Mouse (Mus musculus) layer of hippocampus, adult 9-11 months (tissue): ENCODE measurements around the gene Spaca9.

Experiments used
- DNase-seq: peaks from one replicate; pipeline ENCODE4 v3.0.0; 2022

Gene Spaca9

DNA sequence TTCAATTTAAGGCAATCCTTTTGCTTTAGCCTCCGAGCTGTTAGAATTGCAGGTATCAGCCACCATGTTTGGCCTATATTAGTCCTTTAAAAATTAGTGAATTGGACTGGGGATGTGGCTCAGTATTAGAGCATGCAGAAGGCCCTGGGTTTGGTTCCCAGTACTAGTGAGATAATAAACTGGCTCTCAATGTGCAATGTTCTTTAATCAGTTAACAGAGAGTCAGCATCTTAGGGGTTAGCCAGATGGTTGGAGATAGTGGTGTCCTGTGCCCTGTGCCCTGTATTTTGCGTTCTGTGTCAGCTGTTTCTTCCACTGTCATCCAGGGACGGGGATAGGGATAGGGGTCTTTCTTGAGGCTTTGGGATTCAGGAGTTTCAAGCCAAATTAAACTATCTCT lies 36.6 kb downstream of the Spaca9 start:
- DNase-seq: no peak

DNA sequence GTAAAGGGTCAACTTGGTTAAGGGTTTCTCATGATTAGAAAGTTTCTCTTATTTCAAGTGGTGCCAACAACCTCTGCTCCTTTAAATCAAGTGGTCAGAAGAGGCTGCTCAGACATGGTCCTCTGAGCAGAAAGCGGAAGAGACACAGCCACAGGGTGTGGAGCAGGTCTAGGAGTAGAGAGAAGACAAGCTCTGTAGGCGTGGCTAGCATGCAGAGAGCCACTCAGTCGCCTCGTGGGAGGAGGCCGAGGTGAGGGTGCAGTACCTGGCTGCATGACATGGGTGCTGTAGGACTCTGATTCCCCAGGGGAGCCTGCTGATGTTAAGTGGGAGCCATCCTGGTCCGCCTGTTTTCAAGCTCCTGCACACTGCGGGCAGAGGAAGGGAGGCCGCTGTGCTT lies 43.3 kb downstream of the Spaca9 start:
- no peak for DNase-seq

DNA sequence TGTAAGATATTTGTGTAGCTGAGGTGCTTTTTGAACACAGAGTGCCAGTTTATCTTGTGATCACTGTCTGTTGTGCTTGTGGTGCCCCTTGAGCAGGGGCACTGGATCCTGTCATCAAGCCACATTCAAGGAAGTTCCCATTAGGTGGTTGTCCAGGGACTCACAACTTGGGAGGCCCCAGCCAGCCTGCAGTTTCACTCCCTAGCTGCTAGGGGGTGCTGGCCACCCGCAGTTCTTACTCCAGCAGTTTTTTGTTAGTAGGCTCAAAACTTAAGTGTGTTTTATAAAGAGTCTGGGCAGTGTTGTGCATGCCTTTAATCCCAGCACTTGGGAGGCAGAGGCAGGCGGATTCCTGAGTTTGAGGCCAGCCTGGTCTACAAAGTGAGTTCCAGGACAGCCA lies 45.2 kb downstream of the Spaca9 start:
- no peak for DNase-seq

DNA sequence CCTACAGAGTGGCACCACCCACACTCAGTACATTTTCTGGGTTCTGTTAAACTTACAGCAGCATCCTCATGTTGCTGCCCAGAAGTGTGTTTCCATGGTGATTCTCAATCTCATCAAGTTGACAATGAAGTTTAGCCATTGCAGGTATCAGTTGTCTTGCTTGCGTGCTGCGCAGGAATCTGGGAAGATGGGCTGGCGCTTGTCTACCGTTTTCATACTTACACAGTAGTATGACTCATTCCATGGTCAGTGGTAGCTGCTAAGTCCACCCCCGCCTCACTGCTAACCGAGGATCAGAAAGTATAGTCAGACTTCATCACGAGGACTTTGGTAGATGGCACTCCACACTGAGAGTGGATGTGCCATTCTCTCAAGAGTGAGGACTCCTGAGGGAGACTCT lies 46.2 kb downstream of the Spaca9 start:
- DNase-seq: no peak

DNA sequence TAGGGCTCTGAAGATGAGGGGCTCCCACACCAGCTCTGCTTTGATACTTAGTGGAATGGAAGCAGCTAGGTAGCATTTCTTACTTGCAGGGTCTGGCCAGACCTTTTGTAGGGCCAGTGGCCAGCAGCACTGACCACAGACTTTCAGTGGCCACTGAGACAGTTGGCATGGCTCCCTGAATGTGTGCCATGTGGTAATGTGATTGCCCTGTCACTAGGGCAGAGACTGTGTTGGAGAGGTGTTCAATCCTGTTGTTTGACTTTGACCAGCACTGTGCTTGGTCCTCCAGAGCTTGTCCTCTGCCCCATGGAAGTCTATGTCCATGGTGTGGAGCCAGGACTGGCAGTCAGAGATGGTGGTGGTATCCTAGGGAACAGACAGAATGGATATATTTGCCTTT lies 49.0 kb downstream of the Spaca9 start:
- DNase-seq: no peak

DNA sequence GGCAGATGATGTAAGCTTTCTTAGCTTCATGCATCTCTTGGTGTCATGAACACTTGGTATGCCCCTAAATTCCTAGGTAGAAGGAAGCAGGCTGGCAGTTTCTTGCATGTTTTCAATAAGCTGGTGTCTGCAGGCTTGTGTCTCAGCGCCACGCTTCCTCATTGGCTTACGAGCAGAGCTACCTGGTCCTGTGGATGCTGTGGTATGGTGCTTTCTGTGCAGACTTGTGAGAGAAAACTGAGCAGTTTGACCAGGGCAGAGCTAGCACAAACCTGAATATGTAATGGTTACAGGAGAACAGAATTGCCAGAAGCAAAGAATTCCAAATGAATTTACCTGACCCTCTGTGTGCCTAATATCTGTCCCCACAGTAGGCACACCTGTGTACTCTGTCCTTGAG lies 56.4 kb downstream of the Spaca9 start:
- DNase-seq: no peak
